In the genomic region with DNA sequence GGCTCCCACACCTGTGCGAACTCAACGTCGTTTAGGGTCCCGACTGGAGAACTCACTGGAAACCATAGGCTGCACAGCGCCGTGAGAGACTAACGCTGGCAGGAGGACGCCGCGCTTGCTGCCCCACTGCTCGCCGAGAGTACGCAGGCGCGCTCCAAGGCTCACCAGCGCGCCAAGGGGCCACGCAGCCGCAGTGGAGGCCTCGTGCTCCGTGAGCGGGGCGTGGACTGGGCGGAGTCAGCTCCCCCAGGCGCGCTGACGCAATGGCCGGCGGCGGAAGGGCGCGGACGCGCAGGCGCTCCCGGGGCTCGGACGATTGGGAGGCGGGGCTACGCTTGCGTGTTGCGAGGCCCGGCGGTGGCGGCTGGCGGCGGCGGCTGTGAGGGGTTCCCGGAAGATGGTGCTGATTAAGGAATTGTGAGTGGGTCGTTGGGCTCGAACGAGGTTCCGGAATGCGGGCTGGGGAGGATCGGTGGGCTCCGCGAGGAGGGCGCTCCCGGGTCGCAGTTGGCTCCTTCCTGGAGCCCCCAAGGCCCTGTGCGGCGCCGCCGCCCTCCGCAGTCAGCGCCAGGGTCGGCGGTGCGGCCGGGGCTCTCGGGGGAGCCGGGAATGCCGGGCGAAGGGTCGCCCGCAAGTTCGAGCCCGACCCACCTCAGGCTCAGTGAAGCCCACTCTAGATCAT, we compare ENCODE assay signal across 8 mouse cellular contexts. TPM values are rescaled to one million over a fixed set of nuclear protein-coding genes. Genes with fewer than 3 reads are reported as not detected.
A peak's percentile ranks its signal among the peaks of the same experiment; 100 is the strongest.
DNase-seq lines count a peak whose midpoint lies in the region; ATAC-seq lines count a peak whose summit lies in the region.

Pitpnb (plus strand) TSS at position 347 of the 682 bp plus-strand sequence.

- DNase-seq in CD4-positive, CD25-positive, alpha-beta regulatory T cell, adult 2 months (ENCODE audit: low read depth, low spot score): peak; percentile 100
- peak; percentile 91 for DNase-seq in fibroblast of lung, adult 2 months (ENCODE audit: low read depth)
- peak; percentile 99 for DNase-seq in kidney, postnatal 14 days
- peak; percentile 98 for DNase-seq in liver, embryonic 13.5 days
- peak; percentile 99 for DNase-seq in neural tube, embryonic 10.5 days (ENCODE audit: extremely low spot score, low spot score)

- under 1% methylated on average over 76 of the region's 78 CpGs for WGBS in heart, embryonic 14.5 days
- 1% methylated on average over 78 of the region's 78 CpGs for WGBS in liver, embryonic 13.5 days (ENCODE audit: insufficient replicate concordance)
- under 1% methylated on average over 78 of the region's 78 CpGs for WGBS in stomach, embryonic 16.5 days

- peak within 1 kb of the TSS; percentile 74 for H3K27ac ChIP-seq in brown adipose tissue, adult 24 weeks (replicated peaks; ENCODE audit: low read depth, low read length)
- H3K27ac ChIP-seq in heart, embryonic 14.5 days (replicated peaks in 1 of 2; ENCODE audit: control insufficient read depth in 1 of 2, insufficient read depth in 1 of 2, low read depth in 2 of 2, low read length in 2 of 2): peak within 1 kb of the TSS; percentile 77 to 87
- H3K27ac ChIP-seq in liver, embryonic 13.5 days: peak within 1 kb of the TSS; percentile 81
- H3K27ac ChIP-seq in stomach, embryonic 16.5 days (ENCODE audit: low read length): peak within 1 kb of the TSS; percentile 91

- H3K36me3 ChIP-seq in heart, embryonic 14.5 days (ENCODE audit: control insufficient read depth, insufficient read depth, low read length): peaks cover 26% of the 10 kb centered on the region
- peaks cover 24% of the 10 kb centered on the region for H3K36me3 ChIP-seq in liver, embryonic 13.5 days
- H3K36me3 ChIP-seq in stomach, embryonic 16.5 days (ENCODE audit: control insufficient read depth, insufficient read depth, low read length): 0 out of 2 replicates have a peak, but pooled peaks cover 3% of the 10 kb centered on the region

- peak within 1 kb of the TSS; percentile 77 for H3K4me2 ChIP-seq in heart, embryonic 14.5 days (ENCODE audit: low read length)
- H3K4me2 ChIP-seq in liver, embryonic 13.5 days: peak within 1 kb of the TSS; percentile 81
- H3K4me2 ChIP-seq in stomach, embryonic 16.5 days (ENCODE audit: low read depth, low read length): peak within 1 kb of the TSS; percentile 85

- peaks cover 4% of the 10 kb centered on the region; the same call in 1 of the 2 replicates for H3K4me1 ChIP-seq in brown adipose tissue, adult 24 weeks (ENCODE audit: control insufficient read depth, insufficient read depth, insufficient read length, low read length)
- peaks cover 4 to 10% of the 10 kb centered on the region in 2 experiments; a peak in 3 of 4 replicates for H3K4me1 ChIP-seq in heart, embryonic 14.5 days (ENCODE audit: control insufficient read depth in 2 of 2, insufficient read depth in 2 of 2, low read length in 2 of 2)
- H3K4me1 ChIP-seq in liver, embryonic 13.5 days (replicated peaks): peaks cover 50% of the 10 kb centered on the region
- peaks cover 19% of the 10 kb centered on the region for H3K4me1 ChIP-seq in stomach, embryonic 16.5 days (ENCODE audit: control insufficient read depth, insufficient read depth, low read length)

- H3K27me3 ChIP-seq in heart, embryonic 14.5 days (ENCODE audit: control insufficient read depth, insufficient read depth, low read length): no peaks in the 10 kb centered on the region
- no peaks in the 10 kb centered on the region for H3K27me3 ChIP-seq in liver, embryonic 13.5 days
- H3K27me3 ChIP-seq in stomach, embryonic 16.5 days (ENCODE audit: control insufficient read depth, insufficient read depth, low read length): no peaks in the 10 kb centered on the region

- 0 out of 2 replicates have a peak, but pooled peaks cover 2% of the 10 kb centered on the region for H3K9me3 ChIP-seq in heart, embryonic 14.5 days (ENCODE audit: control insufficient read depth, low read length)
- no peaks in the 10 kb centered on the region for H3K9me3 ChIP-seq in liver, embryonic 13.5 days (replicated peaks)
- no peaks in the 10 kb centered on the region for H3K9me3 ChIP-seq in stomach, embryonic 16.5 days (replicated peaks; ENCODE audit: control insufficient read depth, low read length)

- H3K4me3 ChIP-seq in brown adipose tissue, adult 24 weeks (ENCODE audit: insufficient read depth, low read depth, low read length): peak within 1 kb of the TSS; percentile 87
- peak within 1 kb of the TSS; percentile 63 to 94 for H3K4me3 ChIP-seq in heart, embryonic 14.5 days (ENCODE audit: control insufficient read depth in 1 of 2, insufficient read depth in 1 of 2, low read depth in 1 of 2, low read length in 2 of 2)
- peak within 1 kb of the TSS; percentile 98 for H3K4me3 ChIP-seq in liver, embryonic 13.5 days (replicated peaks)
- peak within 1 kb of the TSS; percentile 96 for H3K4me3 ChIP-seq in stomach, embryonic 16.5 days (replicated peaks; ENCODE audit: low read length)

- ATAC-seq in heart, embryonic 14.5 days (ENCODE audit: insufficient number of reproducible peaks, insufficient read depth, low FRiP score, low read depth): peak; percentile 98
- ATAC-seq in liver, embryonic 13.5 days (ENCODE audit: low read depth): peak; percentile 97
- peak; percentile 100 for ATAC-seq in stomach, embryonic 16.5 days (ENCODE audit: insufficient read depth, low FRiP score)

- H3K9ac ChIP-seq in heart, embryonic 14.5 days (ENCODE audit: low read length): peak within 1 kb of the TSS; percentile 99
- H3K9ac ChIP-seq in liver, embryonic 13.5 days: peak within 1 kb of the TSS; percentile 97
- H3K9ac ChIP-seq in stomach, embryonic 16.5 days (ENCODE audit: low read length): peak within 1 kb of the TSS; percentile 98

RNA-seq across cellular contexts. Expression of gene Pitpnb, which starts in this region (rescaled TPM):
- polyA plus RNA-seq in brown adipose tissue, adult 24 weeks (2012; ENCODE audit: insufficient read depth, insufficient read length, missing spikeins): 56.3 and 74.1 TPM in 2 replicates
- 75.7 and 79.2 TPM in 2 replicates for polyA plus RNA-seq in heart, embryonic 14.5 days (2014; fragmentation: Nextera tagmentation; extraction: Ambion mirVana)
- polyA plus RNA-seq in liver, embryonic 13.5 days (2015; fragmentation: Nextera tagmentation; extraction: Ambion mirVana): 41.1 and 51.0 TPM in 2 replicates
- polyA plus RNA-seq in stomach, embryonic 16.5 days (2015; fragmentation: Nextera tagmentation; extraction: Ambion mirVana): 102 and 108 TPM in 2 replicates

Comparison
In these comparisons a context has a peak if more than half of its experiments do, and no peak if none do; other contexts are left out.
1. Peak in every context shown above with its lines: DNase-seq, ATAC-seq, H3K4me3 ChIP-seq and H3K27ac ChIP-seq.